Mouse (Mus musculus) CH12.LX (cell line): ENCODE measurements at regions not wholly inside any gene's neighbourhood (a gene's known extent, or its start where the extent isn't known, plus 50 kb on each side); places are given as distances from the start of the nearest gene placed in this dataset.

Source experiments
- DNase-seq: peaks from one replicate; pipeline ENCODE4 v3.0.0-alpha.2; 2013; ENCODE audit errors: extremely low read depth
- H3K27ac ChIP-seq: 2 replicates; pipeline ENCODE4 v1.5.1; 2012; ENCODE audit warnings: low read depth, mild to moderate bottlenecking, control low read depth, moderate library complexity; ENCODE audit not compliant: insufficient read depth
- H3K27me3 ChIP-seq: replicated peaks from 2 replicates; pipeline ENCODE3; 2012; ENCODE audit warnings: inconsistent platforms
- H3K36me3 ChIP-seq, 2 experiments: replicated peaks in 1 of 2; 2 replicates each; pipeline versions ENCODE3 to v1.6.1; 2012; ENCODE audit warnings: inconsistent platforms in 1 of 2, low read length in 1 of 2, mild to moderate bottlenecking in 1 of 2, mixed read lengths in 1 of 2, moderate library complexity in 1 of 2; ENCODE audit not compliant: control insufficient read depth in 1 of 2, insufficient read depth in 1 of 2
- H3K4me1 ChIP-seq, 2 experiments: 2 replicates each; pipeline ENCODE4 v1.6.1; 2012; ENCODE audit warnings: inconsistent platforms in 1 of 2, moderate library complexity in 1 of 2; ENCODE audit not compliant: insufficient read depth in 2 of 2, control insufficient read depth in 1 of 2
- H3K4me2 ChIP-seq: 2 replicates; pipeline ENCODE4 v1.6.1; 2012; ENCODE audit warnings: low read depth, mild to moderate bottlenecking, control low read depth; ENCODE audit not compliant: poor library complexity, insufficient read depth, severe bottlenecking
- H3K4me3 ChIP-seq, 3 experiments: fragments of 150-350 bp in 1 of 3; sonication (generic) in 1 of 3; replicated peaks in 1 of 3; 2 replicates each; pipeline versions ENCODE3 to v1.5.1; 2011 to 2012; ENCODE audit warnings: low read depth in 2 of 3, low read length in 2 of 3, mild to moderate bottlenecking in 2 of 3, moderate library complexity in 2 of 3, control low read depth in 1 of 3, improper control_type of control experiment in 1 of 3, inconsistent platforms in 1 of 3, mixed read lengths in 1 of 3; ENCODE audit not compliant: poor library complexity in 1 of 3
- H3K79me2 ChIP-seq: replicated peaks from 2 replicates; pipeline ENCODE4 v1.6.1; 2012; ENCODE audit warnings: mild to moderate bottlenecking, moderate library complexity; ENCODE audit not compliant: control insufficient read depth, poor library complexity, insufficient read depth, severe bottlenecking; ENCODE audit errors: extremely low read depth
- H3K9ac ChIP-seq: 2 replicates; pipeline ENCODE4 v1.6.1; 2012; ENCODE audit warnings: low read depth, mild to moderate bottlenecking, control low read depth, moderate library complexity; ENCODE audit not compliant: insufficient read depth
- H3K9me3 ChIP-seq: replicated peaks from 2 replicates; pipeline ENCODE3; 2012; ENCODE audit warnings: low read length, inconsistent platforms, mixed read lengths
- CHD1 ChIP-seq: IDR thresholded peaks from 2 replicates; pipeline ENCODE4 v1.6.1; 2012; ENCODE audit warnings: low read depth, low read length, improper control_type of control experiment, inconsistent platforms
- CTCF ChIP-seq, 2 experiments: IDR thresholded peaks in 1 of 2; conservative IDR thresholded peaks in 1 of 2; 2 replicates each; pipeline ENCODE4 v1.5.1; 2011 to 2012; ENCODE audit warnings: low read depth in 2 of 2, low read length in 2 of 2, improper control_type of control experiment in 1 of 2, inconsistent platforms in 1 of 2, mild to moderate bottlenecking in 1 of 2, moderate library complexity in 1 of 2
- ELF1 ChIP-seq: IDR thresholded peaks from 2 replicates; pipeline ENCODE4 v1.6.1; 2014; ENCODE audit warnings: low read depth, mild to moderate bottlenecking, inconsistent platforms, low read length, improper control_type of control experiment
- EP300 ChIP-seq: IDR thresholded peaks from 2 replicates; pipeline ENCODE4 v1.6.1; 2011; ENCODE audit warnings: low read length, improper control_type of control experiment
- ETS1 ChIP-seq: conservative IDR thresholded peaks from 2 replicates; pipeline ENCODE4 v1.6.1; 2012; ENCODE audit warnings: low read depth, mild to moderate bottlenecking, inconsistent platforms, low read length, improper control_type of control experiment, moderate library complexity
- JUN ChIP-seq: IDR thresholded peaks from 2 replicates; pipeline ENCODE4 v1.6.1; 2011; ENCODE audit warnings: low read depth, mild to moderate bottlenecking, low read length, improper control_type of control experiment, moderate library complexity; ENCODE audit not compliant: insufficient read depth
- MAFK ChIP-seq: IDR thresholded peaks from 2 replicates; pipeline ENCODE4 v1.6.1; 2011; ENCODE audit warnings: low read length, improper control_type of control experiment; ENCODE audit not compliant: insufficient replicate concordance
- MAX ChIP-seq: IDR thresholded peaks from 2 replicates; pipeline ENCODE4 v1.6.1; 2011; ENCODE audit warnings: low read length, improper control_type of control experiment
- RCOR1 ChIP-seq: conservative IDR thresholded peaks from 2 replicates; pipeline ENCODE4 v1.6.1; 2012; ENCODE audit warnings: low read depth, mild to moderate bottlenecking, inconsistent platforms, low read length, improper control_type of control experiment
- TBP ChIP-seq: conservative IDR thresholded peaks from 2 replicates; pipeline ENCODE4 v1.6.1; 2011; ENCODE audit warnings: low read depth, low read length, improper control_type of control experiment
- UBTF ChIP-seq: IDR thresholded peaks from 2 replicates; pipeline ENCODE4 v1.6.1; 2012; ENCODE audit warnings: low read depth, mild to moderate bottlenecking, inconsistent platforms, low read length, improper control_type of control experiment, moderate library complexity
- USF2 ChIP-seq: conservative IDR thresholded peaks from 2 replicates; pipeline ENCODE4 v1.6.1; 2011; ENCODE audit warnings: low read depth, low read length, improper control_type of control experiment
- ZMIZ1 ChIP-seq: IDR thresholded peaks from 2 replicates; pipeline ENCODE4 v1.6.1; 2012; ENCODE audit warnings: low read depth, mild to moderate bottlenecking, inconsistent platforms, low read length, improper control_type of control experiment
- ZNF384 ChIP-seq: IDR thresholded peaks from 2 replicates; pipeline ENCODE4 v1.6.1; 2012; ENCODE audit warnings: low read depth, low read length, improper control_type of control experiment, inconsistent platforms
- dilution Hi-C: fragments of 300-500 bp; cut with MboI; formaldehyde crosslinking; loops from 2 replicates; pipeline ENCODE4 v1.14.3; 2020; ENCODE audit warnings: low sequenced_read_pairs; ENCODE audit not compliant: extremely low pct_unique_long_range_greater_than_20kb, extremely low pct_ligation_motif_present
- in situ Hi-C: fragments of 300-500 bp; cut with MboI; formaldehyde crosslinking; loops from 3 replicates; pipeline ENCODE4 v1.14.3; 2019; ENCODE audit warnings: low sequenced_read_pairs, low pct_ligation_motif_present, low pct_unique_long_range_greater_than_20kb, mixed read lengths

GRCm38 (mm10) chr11:33013229-33014185 is 133.7 kb downstream of the Fgf18 start:
- dilution Hi-C loops (no loop called here), in situ Hi-C loops (no loop called here)
- Histone ChIP-seq H3K36me3 (no peaks in the 10 kb centered on the region), H3K9me3 (no peaks in the 10 kb centered on the region), H3K79me2 (no peaks in the 10 kb centered on the region), H3K4me3 (no peak overlapping the region), H3K27me3 (peaks cover 10% of the 10 kb centered on the region), H3K27ac (no peak overlapping the region), H3K4me2 (no peak overlapping the region), H3K4me1 (peaks cover 0 to 8% of the 10 kb centered on the region in 2 experiments; a peak in 2 of 4 replicates), H3K9ac (no peak overlapping the region)
- DNase-seq: no peak
- no peak for TF ChIP-seq ZMIZ1

GRCm38 (mm10) chr11:33012384-33013160 is 134.6 kb downstream of the Fgf18 start:
- Histone ChIP-seq H3K36me3 (no peaks in the 10 kb centered on the region), H3K4me1 (peaks cover 0 to 8% of the 10 kb centered on the region in 2 experiments; a peak in 2 of 4 replicates), H3K9ac (no peak overlapping the region), H3K4me2 (no peak overlapping the region), H3K27ac (no peak overlapping the region), H3K27me3 (peaks cover 13% of the 10 kb centered on the region), H3K79me2 (no peaks in the 10 kb centered on the region), H3K4me3 (no peak overlapping the region), H3K9me3 (no peaks in the 10 kb centered on the region)
- dilution Hi-C loops (no loop called here), in situ Hi-C loops (no loop called here)
- TF ChIP-seq MAFK (no peak), ZNF384 (no peak), ELF1 (no peak), USF2 (no peak), ETS1 (no peak), CTCF (conservative IDR thresholded peaks at IDR 0.05 in 1 of 2, IDR thresholded peaks at IDR 0.05 in 1 of 2; ENCODE audit: low read depth in 2 of 2, low read length in 2 of 2) (no peak)
- no peak for DNase-seq

- H3K27me3 ChIP-seq: peaks cover 14% of the 10 kb centered on the region
- H3K4me2 ChIP-seq: no peak overlapping the region
- H3K27ac ChIP-seq: no peak overlapping the region
- no peaks in the 10 kb centered on the region for H3K9me3 ChIP-seq
- dilution Hi-C loops: no loop called here
- no peaks in the 10 kb centered on the region for H3K36me3 ChIP-seq
- in situ Hi-C loops: no loop called here
- no peaks in the 10 kb centered on the region for H3K79me2 ChIP-seq
- no peak for DNase-seq
- H3K9ac ChIP-seq: no peak overlapping the region
- H3K4me3 ChIP-seq: no peak overlapping the region
- no peak for TF ChIP-seq CHD1
- no peak for TF ChIP-seq JUN
- no peak for TF ChIP-seq TBP
- no peak for TF ChIP-seq UBTF
- no peak for TF ChIP-seq EP300
- no peak for TF ChIP-seq MAX
- TF ChIP-seq RCOR1: no peak
- H3K4me1 ChIP-seq: no peaks in the 10 kb centered on the region
These were observed 138.6 kb downstream of the Fgf18 start for GRCm38 (mm10) chr11:33008611-33009010.
